Mouse (Mus musculus): ENCODE results near the gene Faf2. TPM values are rescaled to one million over a fixed set of nuclear protein-coding genes. Genes with fewer than 3 reads are reported as not detected.

The Faf2 gene
- polyA plus RNA-seq, 1 experiment from 2014 or later = 69.9 TPM

GRCm38 (mm10) chr13:54589996-54590951 lies 31.3 kb upstream of the Faf2 start, which contains the start of the genes Nop16 and Higd2a:
Gene Nop16 (minus strand): TSS chr13:54590090.
Gene Higd2a (plus strand): TSS chr13:54590207.
- under 1% methylated on average over 51 of the region's 51 CpGs for WGBS
- Histone ChIP-seq H3K27ac (peak within 1 kb of the TSS; percentile 89), H3K4me2 (peak within 1 kb of the TSS; percentile 77), H3K4me1 (0 out of 2 replicates have a peak, but pooled peaks cover 6% of the 10 kb centered on the region), H3K36me3 (peaks cover 12% of the 10 kb centered on the region; the same call in 1 of the 2 replicates), H3K9ac (peak within 1 kb of the TSS; percentile 84), H3K27me3 (replicated peaks) (no peaks in the 10 kb centered on the region), H3K9me3 (no peaks in the 10 kb centered on the region), H3K4me3 (replicated peaks) (peak within 1 kb of the TSS; percentile 87)
- peak; percentile 97 for ATAC-seq (ENCODE audit: insufficient read depth, low FRiP score, low read depth)

- Histone ChIP-seq H3K9ac (no peak overlapping the region), H3K27ac (no peak overlapping the region), H3K9me3 (no peaks in the 10 kb centered on the region), H3K36me3 (peaks cover 2% of the 10 kb centered on the region), H3K27me3 (replicated peaks) (no peaks in the 10 kb centered on the region), H3K4me3 (replicated peaks) (no peak overlapping the region), H3K4me2 (no peak overlapping the region), H3K4me1 (0 out of 2 replicates have a peak, but pooled peaks cover 6% of the 10 kb centered on the region)
- no peak for ATAC-seq (ENCODE audit: insufficient read depth, low FRiP score, low read depth)
- WGBS = 86% methylated on average over 8 of the region's 8 CpGs
Observed at GRCm38 (mm10) chr13:54591776-54592356, 29.7 kb upstream of the Faf2 start.

GRCm38 (mm10) chr13:54593617-54594016 lies 28.0 kb upstream of the Faf2 start:
- Histone ChIP-seq H3K27me3 (replicated peaks) (no peaks in the 10 kb centered on the region), H3K4me2 (no peak overlapping the region), H3K9ac (no peak overlapping the region), H3K27ac (no peak overlapping the region), H3K4me3 (replicated peaks) (no peak overlapping the region), H3K36me3 (no peaks in the 10 kb centered on the region; the same call in 1 of the 2 replicates), H3K9me3 (no peaks in the 10 kb centered on the region), H3K4me1 (0 out of 2 replicates have a peak, but pooled peaks cover 2% of the 10 kb centered on the region)
- no peak for ATAC-seq (ENCODE audit: insufficient read depth, low FRiP score, low read depth)
- 85% methylated on average over 11 of the region's 11 CpGs for WGBS

GRCm38 (mm10) chr13:54596107-54596690 lies 25.4 kb upstream of the Faf2 start:
- no peaks in the 10 kb centered on the region; the same call in 1 of the 2 replicates for H3K36me3 ChIP-seq
- H3K27me3 ChIP-seq (replicated peaks) = no peaks in the 10 kb centered on the region
- no peak overlapping the region for H3K27ac ChIP-seq
- no peak overlapping the region for H3K9ac ChIP-seq
- H3K4me2 ChIP-seq = no peak overlapping the region
- WGBS = 76% methylated on average over 8 of the region's 8 CpGs
- no peak for ATAC-seq (ENCODE audit: insufficient read depth, low FRiP score, low read depth)
- H3K4me3 ChIP-seq (replicated peaks) = no peak overlapping the region
- no peaks in the 10 kb centered on the region for H3K4me1 ChIP-seq
- no peaks in the 10 kb centered on the region for H3K9me3 ChIP-seq

- Histone ChIP-seq H3K9ac (no peak overlapping the region), H3K27ac (no peak overlapping the region), H3K4me2 (no peak overlapping the region), H3K9me3 (no peaks in the 10 kb centered on the region), H3K4me1 (no peaks in the 10 kb centered on the region), H3K27me3 (replicated peaks) (no peaks in the 10 kb centered on the region), H3K36me3 (no peaks in the 10 kb centered on the region; the same call in 1 of the 2 replicates), H3K4me3 (replicated peaks) (no peak overlapping the region)
- WGBS = 53% methylated on average over 5 of the region's 5 CpGs
- ATAC-seq (ENCODE audit: insufficient read depth, low FRiP score, low read depth) = no peak
Observed at GRCm38 (mm10) chr13:54596870-54597269, 24.7 kb upstream of the Faf2 start.

- Histone ChIP-seq H3K9ac (no peak overlapping the region), H3K4me2 (no peak overlapping the region), H3K27me3 (replicated peaks) (no peaks in the 10 kb centered on the region), H3K27ac (no peak overlapping the region), H3K9me3 (no peaks in the 10 kb centered on the region), H3K4me1 (no peaks in the 10 kb centered on the region), H3K4me3 (replicated peaks) (no peak overlapping the region), H3K36me3 (peaks cover 3% of the 10 kb centered on the region)
- 84% methylated on average over 12 of the region's 12 CpGs for WGBS
- no peak for ATAC-seq (ENCODE audit: insufficient read depth, low FRiP score, low read depth)
Observed at GRCm38 (mm10) chr13:54598622-54599143, 22.9 kb upstream of the Faf2 start.

- Histone ChIP-seq H3K4me3 (replicated peaks) (no peak overlapping the region), H3K4me1 (no peaks in the 10 kb centered on the region), H3K4me2 (no peak overlapping the region), H3K27me3 (replicated peaks) (no peaks in the 10 kb centered on the region), H3K9ac (no peak overlapping the region), H3K27ac (no peak overlapping the region), H3K36me3 (peaks cover 3% of the 10 kb centered on the region; the same call in 1 of the 2 replicates), H3K9me3 (no peaks in the 10 kb centered on the region)
- WGBS = 58% methylated on average over 3 of the region's 3 CpGs
- no peak for ATAC-seq (ENCODE audit: insufficient read depth, low FRiP score, low read depth)
Observed at GRCm38 (mm10) chr13:54602639-54603111, 18.9 kb upstream of the Faf2 start.

- ATAC-seq (ENCODE audit: insufficient read depth, low FRiP score, low read depth) = no peak
Observed at GRCm38 (mm10) chr13:54603501-54603900, 18.1 kb upstream of the Faf2 start.

GRCm38 (mm10) chr13:54604221-54604620 lies 17.4 kb upstream of the Faf2 start:
- Histone ChIP-seq H3K4me3 (replicated peaks) (no peak overlapping the region), H3K4me1 (peaks cover 7% of the 10 kb centered on the region; the same call in 1 of the 2 replicates), H3K4me2 (no peak overlapping the region), H3K27me3 (replicated peaks) (no peaks in the 10 kb centered on the region), H3K9me3 (no peaks in the 10 kb centered on the region), H3K36me3 (peaks cover 3% of the 10 kb centered on the region; the same call in 1 of the 2 replicates), H3K9ac (no peak overlapping the region), H3K27ac (no peak overlapping the region)
- 70% methylated on average over 4 of the region's 4 CpGs for WGBS
- no peak for ATAC-seq (ENCODE audit: insufficient read depth, low FRiP score, low read depth)

More at GRCm38 (mm10) chr13:54603501-54603900, 18.1 kb upstream of the Faf2 start:
- Histone ChIP-seq H3K27me3 (replicated peaks) (no peaks in the 10 kb centered on the region), H3K4me2 (no peak overlapping the region), H3K9ac (no peak overlapping the region), H3K4me3 (replicated peaks) (no peak overlapping the region), H3K9me3 (no peaks in the 10 kb centered on the region), H3K27ac (no peak overlapping the region), H3K36me3 (peaks cover 3% of the 10 kb centered on the region; the same call in 1 of the 2 replicates), H3K4me1 (peaks cover under 1% of the 10 kb centered on the region; the same call in 1 of the 2 replicates)

GRCm38 (mm10) chr13:54605426-54605825 lies 16.2 kb upstream of the Faf2 start:
- no peak for ATAC-seq (ENCODE audit: insufficient read depth, low FRiP score, low read depth)
- Histone ChIP-seq H3K9ac (no peak overlapping the region), H3K27ac (peak overlapping the region; percentile 67), H3K4me3 (replicated peaks) (no peak overlapping the region), H3K27me3 (replicated peaks) (no peaks in the 10 kb centered on the region), H3K4me1 (peaks cover 10% of the 10 kb centered on the region; the same call in 1 of the 2 replicates), H3K36me3 (peaks cover 3% of the 10 kb centered on the region; the same call in 1 of the 2 replicates), H3K9me3 (no peaks in the 10 kb centered on the region), H3K4me2 (no peak overlapping the region)
- WGBS = 61% methylated on average over 5 of the region's 5 CpGs

- no peaks in the 10 kb centered on the region for H3K27me3 ChIP-seq (replicated peaks)
- no peak overlapping the region for H3K27ac ChIP-seq
- peaks cover 3% of the 10 kb centered on the region; the same call in 1 of the 2 replicates for H3K36me3 ChIP-seq
- no peak overlapping the region for H3K4me3 ChIP-seq (replicated peaks)
- peaks cover 14% of the 10 kb centered on the region; the same call in 1 of the 2 replicates for H3K4me1 ChIP-seq
- no peak for ATAC-seq (ENCODE audit: insufficient read depth, low FRiP score, low read depth)
- H3K9me3 ChIP-seq = no peaks in the 10 kb centered on the region
- no peak overlapping the region for H3K4me2 ChIP-seq
- H3K9ac ChIP-seq = no peak overlapping the region
- 47% methylated on average over 5 of the region's 5 CpGs for WGBS
Observed at GRCm38 (mm10) chr13:54607204-54607603, 14.4 kb upstream of the Faf2 start.
